ENCODE assay signal across 8 mouse cellular contexts in the genomic region with DNA sequence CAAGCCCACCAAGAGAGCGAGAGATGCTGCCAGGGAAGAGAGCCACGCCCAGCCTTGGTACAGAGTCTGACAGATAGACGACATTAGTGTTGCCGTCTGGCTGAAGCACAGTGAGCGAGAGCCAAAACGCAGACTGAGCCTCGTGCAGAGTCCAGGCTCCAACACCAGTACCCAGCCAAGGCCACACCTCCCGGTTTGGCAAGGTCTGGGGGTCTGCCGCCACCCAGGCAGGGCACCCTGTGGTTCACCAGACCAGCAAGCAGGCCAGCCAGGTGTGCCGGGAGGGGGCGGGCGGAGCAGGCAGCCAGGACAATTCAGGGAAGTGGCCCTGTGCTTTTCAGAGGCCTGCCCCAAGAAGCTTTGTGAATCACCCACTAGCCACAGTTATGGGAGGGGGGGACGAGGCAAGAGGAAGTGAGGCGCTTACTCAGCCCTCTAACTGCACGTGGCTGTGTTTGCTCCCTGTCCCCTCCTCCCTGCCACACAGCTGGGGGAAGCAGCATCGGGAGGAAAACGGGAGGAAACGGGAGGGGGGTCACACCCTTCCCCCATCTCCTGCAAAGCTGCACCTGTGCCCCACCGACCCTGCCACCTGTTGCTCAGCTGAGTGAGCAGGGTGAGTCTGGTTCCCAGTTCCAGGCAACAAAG. TPM values are rescaled to one million over a fixed set of nuclear protein-coding genes. Genes with fewer than 3 reads are reported as not detected.
DNase-seq lines count a peak whose midpoint lies in the region; ATAC-seq and TF ChIP-seq lines count a peak whose summit lies in the region.

No protein-coding gene starts in this region.

- 20% methylated on average over 19 of the region's 19 CpGs for WGBS in lung, postnatal 0 days

- 0 out of 2 replicates have a peak overlapping the region, but pooled peaks have one; percentile 8 for H3K9ac ChIP-seq in lung, postnatal 0 days (replicated peaks; ENCODE audit: low read depth)

- H3K27ac ChIP-seq in lung, postnatal 0 days (ENCODE audit: low read length), result no peak overlapping the region

- H3K9me3 ChIP-seq in lung, postnatal 0 days (ENCODE audit: low read length), result no peaks in the 10 kb centered on the region

- no peak for TF ChIP-seq CTCF in lung, postnatal 0 days (IDR thresholded peaks at IDR 0.05)

- no peaks in the 10 kb centered on the region for H3K36me3 ChIP-seq in lung, postnatal 0 days (ENCODE audit: insufficient read depth, low read length)

- no peak overlapping the region for H3K4me3 ChIP-seq in lung, postnatal 0 days (ENCODE audit: low read depth, low read length)

- ATAC-seq in lung, postnatal 0 days, result peak; percentile 60

- peak overlapping the region; percentile 22 for H3K4me2 ChIP-seq in lung, postnatal 0 days (replicated peaks; ENCODE audit: low read depth, low read length)

- intact Hi-C loops in heart, postnatal 36 days (cut with DNase I), result no loop called here

- H3K27me3 ChIP-seq in lung, postnatal 0 days (replicated peaks; ENCODE audit: insufficient read depth, low read length), result no peaks in the 10 kb centered on the region

- DNase-seq in adrenal gland, adult (ENCODE audit: inconsistent age in 2 of 2, low spot score in 1 of 2), result peak; percentile 29 to 42
- DNase-seq in adrenal gland, postnatal 36 days, result no peak
- peak; percentile 53 to 55 for DNase-seq in urinary bladder, adult 18-20 months (ENCODE audit: low spot score in 2 of 2)
- DNase-seq in urinary bladder, postnatal 25 days (ENCODE audit: low spot score), result no peak
- DNase-seq in heart, postnatal 36 days, result peak; percentile 50 to 74
- peak; percentile 81 for DNase-seq in lung, postnatal 0 days (ENCODE audit: low spot score)
- peak; percentile 66 for DNase-seq in thymus, postnatal 4 days
- no peak for DNase-seq in cerebellum, adult 18-20 months

- no peak for TF ChIP-seq EP300 in lung, postnatal 0 days (IDR thresholded peaks at IDR 0.05)

- H3K4me1 ChIP-seq in lung, postnatal 0 days (ENCODE audit: insufficient read depth, low read depth, low read length), result peaks cover 2% of the 10 kb centered on the region; the same call in 1 of the 2 replicates

RNA-seq across cellular contexts. Expression of a gene that starts 15.0 kb away (rescaled TPM):
- total RNA-seq in adrenal gland, postnatal 36 days (2021), result 1 to 10 TPM in 1 of 2 experiments, under 1 TPM in 1; 0.43 to 2.1 TPM
- total RNA-seq in heart, postnatal 36 days (2021), result 1 to 10 TPM; 3.4 to 4.6 TPM
- polyA plus RNA-seq in lung, postnatal 0 days (2015; fragmentation: Nextera tagmentation; extraction: Ambion mirVana), result 12.7 and 19.0 TPM in 2 replicates

RNA-seq across cellular contexts. Expression of a gene that starts 26.7 kb away (rescaled TPM):
- 10 to 100 TPM; 82.1 to 85.3 TPM for total RNA-seq in adrenal gland, postnatal 36 days (2021)
- total RNA-seq in heart, postnatal 36 days (2021), result 10 to 100 TPM; 42.7 to 47.7 TPM
- 58.7 and 64.9 TPM in 2 replicates for polyA plus RNA-seq in lung, postnatal 0 days (2015; fragmentation: Nextera tagmentation; extraction: Ambion mirVana)

RNA-seq across cellular contexts. Expression of a gene that starts 41.5 kb away (rescaled TPM):
- under 1 TPM; 0.46 to 0.50 TPM for total RNA-seq in adrenal gland, postnatal 36 days (2021)
- 1 to 10 TPM; 3.6 to 3.9 TPM for total RNA-seq in heart, postnatal 36 days (2021)
- 0.82 and 0.83 TPM in 2 replicates for polyA plus RNA-seq in lung, postnatal 0 days (2015; fragmentation: Nextera tagmentation; extraction: Ambion mirVana)

Comparison
In these comparisons a context has a peak if more than half of its experiments do, and no peak if none do; other contexts are left out.
1. DNase-seq: peak in adrenal gland, adult (2 of 2), urinary bladder, adult 18-20 months (2 of 2), heart, postnatal 36 days (2 of 2), lung, postnatal 0 days (single experiment) and thymus, postnatal 4 days (single experiment); none in adrenal gland, postnatal 36 days (0 of 2), urinary bladder, postnatal 25 days (single experiment) and cerebellum, adult 18-20 months (0 of 2).